Mouse (Mus musculus) liver, embryonic 11.5 days (tissue): Measurements from ENCODE around the gene Lancl3. TPM values are rescaled to one million over a fixed set of nuclear protein-coding genes. Genes with fewer than 3 reads are reported as not detected.
A peak's percentile ranks its signal among the peaks of the same experiment; 100 is the strongest.

ENCODE experiments used
- ATAC-seq: fragments of 200-750 bp; cut with Nextera tagmentation; replicated peaks from 2 replicates; pipeline ENCODE4 v1.8.0; 2017; ENCODE audit warnings: moderate number of reproducible peaks, mild to moderate bottlenecking, moderate TSS enrichment, moderate library complexity; ENCODE audit not compliant: low FRiP score
- DNase-seq: peaks from one replicate; pipeline ENCODE4 v3.0.0-alpha.2; 2017; ENCODE audit warnings: low spot score
- H3K27ac ChIP-seq: fragments of 300-500 bp; sonication (generic); 2 replicates; pipeline ENCODE4 v1.5.1; 2014; ENCODE audit warnings: mild to moderate bottlenecking, low read depth, low read length, control low read depth
- H3K27me3 ChIP-seq: fragments of 300-500 bp; sonication (generic); replicated peaks from 2 replicates; pipeline ENCODE4 v1.6.1; 2014; ENCODE audit warnings: low read length, mixed read lengths; ENCODE audit not compliant: control insufficient read depth, insufficient read depth
- H3K36me3 ChIP-seq: fragments of 300-500 bp; sonication (generic); 2 replicates; pipeline ENCODE4 v1.6.1; 2014; ENCODE audit warnings: mild to moderate bottlenecking, low read length, moderate library complexity, mixed read lengths; ENCODE audit not compliant: control insufficient read depth, insufficient read depth
- H3K4me1 ChIP-seq: fragments of 300-500 bp; sonication (generic); replicated peaks from 2 replicates; pipeline ENCODE4 v1.6.1; 2014; ENCODE audit warnings: low read length, mixed read lengths; ENCODE audit not compliant: control insufficient read depth, insufficient read depth
- H3K4me2 ChIP-seq: fragments of 300-500 bp; sonication (generic); 2 replicates; pipeline ENCODE4 v1.6.1; 2014; ENCODE audit warnings: mild to moderate bottlenecking, control low read depth, moderate library complexity
- H3K4me3 ChIP-seq: fragments of 300-500 bp; sonication (generic); 2 replicates; pipeline ENCODE4 v1.5.1; 2014; ENCODE audit warnings: low read depth, low read length, control low read depth
- H3K9ac ChIP-seq: fragments of 300-500 bp; sonication (generic); 2 replicates; pipeline ENCODE4 v1.6.1; 2014; ENCODE audit warnings: low read depth, low read length, control low read depth
- H3K9me3 ChIP-seq: fragments of 300-500 bp; sonication (generic); 2 replicates; pipeline ENCODE4 v1.6.1; 2016; ENCODE audit warnings: low read length, inconsistent platforms, mixed read lengths; ENCODE audit not compliant: control insufficient read depth
- WGBS: fragments of 180-500 bp; shearing (Covaris S2); extraction: QIAGEN DNeasy Blood & Tissue Kit; methylation state at CpG from one replicate; pipeline ENCODE4 v1.1.7; 2014; 5-methylcytosine and 5-hydroxymethylcytosine counted together
- polyA plus RNA-seq: library from polyadenylated mRNA; unstranded; fragments of >200 nt; fragmentation: Nextera tagmentation; extraction: Ambion mirVana; gene quantifications from 2 replicates; pipeline ENCODE4 v1.2.1, GENCODE M21; 2014

The Lancl3 gene
- polyA plus RNA-seq, 1 experiment from 2014 or later: 0.27 TPM

- no peak overlapping the region for H3K4me2 ChIP-seq
- WGBS: 68% methylated on average over 10 of the region's 10 CpGs
- H3K9ac ChIP-seq: no peak overlapping the region
- ATAC-seq (no peak), DNase-seq (no peak)
- no peaks in the 10 kb centered on the region for H3K9me3 ChIP-seq
- H3K4me3 ChIP-seq: no peak overlapping the region
- no peaks in the 10 kb centered on the region for H3K27me3 ChIP-seq
- no peaks in the 10 kb centered on the region for H3K36me3 ChIP-seq
- H3K27ac ChIP-seq: no peak overlapping the region
- 0 out of 2 replicates have a peak, but pooled peaks cover 2% of the 10 kb centered on the region for H3K4me1 ChIP-seq
Measured at GRCm38 (mm10) chrX:9253990-9254389, 54.3 kb downstream of the Lancl3 start.

DNA sequence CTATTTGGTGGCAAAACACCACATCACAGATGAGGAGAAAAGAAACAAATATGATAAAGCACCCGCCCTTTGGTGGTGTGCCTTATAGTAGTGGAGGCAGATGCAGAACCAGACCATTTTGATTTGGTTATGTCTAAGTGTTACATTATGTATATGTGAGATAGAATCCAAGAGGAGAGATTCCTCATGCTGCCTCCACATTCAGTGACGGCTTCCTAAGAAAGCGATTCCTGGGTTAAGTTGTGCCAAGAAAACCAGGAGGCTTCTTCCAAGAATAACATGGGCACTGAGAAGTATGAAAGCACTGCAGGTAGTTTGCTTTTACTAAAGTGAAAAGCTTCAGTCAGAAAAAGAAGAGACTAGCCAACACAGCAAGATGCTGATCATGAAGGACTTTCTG, 55.2 kb downstream of the Lancl3 start:
- no peaks in the 10 kb centered on the region for H3K27me3 ChIP-seq
- no peak overlapping the region for H3K9ac ChIP-seq
- DNase-seq: no peak
- ATAC-seq: no peak
- peak overlapping the region; percentile 29; the same call in 1 of the 2 replicates for H3K4me2 ChIP-seq
- no peaks in the 10 kb centered on the region for H3K36me3 ChIP-seq
- H3K9me3 ChIP-seq: no peaks in the 10 kb centered on the region
- 87% methylated on average over 3 of the region's 3 CpGs for WGBS
- H3K4me1 ChIP-seq: no peaks in the 10 kb centered on the region
- H3K27ac ChIP-seq: no peak overlapping the region
- H3K4me3 ChIP-seq: no peak overlapping the region

- WGBS: 59% methylated on average over 5 of the region's 5 CpGs
- no peaks in the 10 kb centered on the region for H3K27me3 ChIP-seq
- DNase-seq: no peak
- H3K4me2 ChIP-seq: no peak within 1 kb of the TSS; the same call in 1 of the 2 replicates
- no peaks in the 10 kb centered on the region for H3K4me1 ChIP-seq
- H3K36me3 ChIP-seq: no peaks in the 10 kb centered on the region
- ATAC-seq: peak; percentile 87
- no peak within 1 kb of the TSS for H3K9ac ChIP-seq
- H3K27ac ChIP-seq: peak within 1 kb of the TSS; percentile 48
- H3K4me3 ChIP-seq: no peak within 1 kb of the TSS; the same call in 1 of the 2 replicates
- H3K9me3 ChIP-seq: no peaks in the 10 kb centered on the region
Measured at GRCm38 (mm10) chrX:9256766-9257165, 57.1 kb downstream of the Lancl3 start, which contains the start of gene Gm14862. Gene Gm14862 (minus strand): TSS chrX:9256899.

- Histone ChIP-seq H3K4me2 (no peak overlapping the region), H3K4me3 (no peak overlapping the region), H3K27ac (no peak overlapping the region), H3K27me3 (no peaks in the 10 kb centered on the region), H3K9ac (no peak overlapping the region), H3K9me3 (no peaks in the 10 kb centered on the region), H3K36me3 (no peaks in the 10 kb centered on the region), H3K4me1 (no peaks in the 10 kb centered on the region)
- ATAC-seq: no peak
- WGBS: 71% methylated on average over 7 of the region's 7 CpGs
- no peak for DNase-seq
Measured at GRCm38 (mm10) chrX:9257831-9258230, 58.1 kb downstream of the Lancl3 start.

DNA sequence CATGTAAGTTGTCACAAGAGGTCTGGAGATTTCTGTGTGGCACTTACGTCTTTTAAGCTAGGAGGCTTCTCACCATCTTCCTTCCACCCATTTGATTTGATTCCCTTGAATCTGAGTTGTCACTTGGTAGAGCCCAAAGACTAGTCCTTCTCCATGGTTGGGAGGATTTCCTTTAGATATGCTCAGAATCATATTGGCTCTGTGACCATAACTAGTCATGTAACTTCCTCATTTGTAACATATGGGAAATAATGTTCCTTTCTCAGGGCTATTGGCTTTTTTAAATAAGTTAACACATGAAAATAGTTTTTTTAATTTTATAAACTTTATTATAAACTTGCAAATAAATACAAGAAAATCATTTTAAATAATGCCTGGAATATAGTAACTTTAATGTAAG, 59.6 kb downstream of the Lancl3 start:
- Histone ChIP-seq H3K4me2 (no peak overlapping the region), H3K36me3 (no peaks in the 10 kb centered on the region), H3K9me3 (no peaks in the 10 kb centered on the region), H3K27ac (no peak overlapping the region), H3K4me1 (no peaks in the 10 kb centered on the region), H3K27me3 (no peaks in the 10 kb centered on the region), H3K4me3 (no peak overlapping the region), H3K9ac (no peak overlapping the region)
- ATAC-seq (no peak), DNase-seq (no peak)
- WGBS: 83% methylated on average over 1 of the region's 1 CpGs

DNA sequence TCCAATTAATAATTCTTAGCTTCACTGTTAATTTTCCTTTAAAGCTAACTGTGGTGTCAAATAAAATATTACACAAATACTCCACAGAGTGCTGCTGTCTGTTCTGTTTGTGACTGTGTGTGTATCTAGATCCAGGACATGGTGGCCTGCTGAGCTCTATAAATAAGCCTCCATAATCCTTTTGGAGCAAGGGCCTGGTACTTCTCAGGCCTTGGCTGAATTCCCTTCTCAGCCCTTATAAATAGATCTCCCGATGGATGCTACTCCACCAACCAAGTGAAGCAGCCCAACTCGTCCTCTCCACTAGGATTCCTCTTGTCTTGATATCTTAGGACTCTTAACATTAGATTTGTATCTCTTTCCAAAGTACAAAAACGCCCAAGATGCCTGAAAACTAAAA, 71.4 kb downstream of the Lancl3 start:
- DNase-seq (no peak), ATAC-seq (no peak)
- Histone ChIP-seq H3K4me1 (no peaks in the 10 kb centered on the region), H3K4me2 (no peak overlapping the region), H3K9me3 (no peaks in the 10 kb centered on the region), H3K27me3 (peaks cover 8% of the 10 kb centered on the region), H3K4me3 (no peak overlapping the region), H3K36me3 (no peaks in the 10 kb centered on the region), H3K9ac (no peak overlapping the region), H3K27ac (no peak overlapping the region)
- 66% methylated on average over 3 of the region's 3 CpGs for WGBS

GRCm38 (mm10) chrX:9271947-9272459, 72.3 kb downstream of the Lancl3 start:
- Histone ChIP-seq H3K27ac (peak overlapping the region; percentile 75; the same call in 1 of the 2 replicates), H3K9ac (peak overlapping the region; percentile 83), H3K27me3 (peaks cover 8% of the 10 kb centered on the region), H3K36me3 (no peaks in the 10 kb centered on the region), H3K4me3 (peak overlapping the region; percentile 64), H3K4me2 (peak overlapping the region; percentile 60), H3K4me1 (no peaks in the 10 kb centered on the region), H3K9me3 (no peaks in the 10 kb centered on the region)
- no peak; the same call in 1 of the 2 replicates for ATAC-seq
- no peak for DNase-seq
- 21% methylated on average over 8 of the region's 8 CpGs for WGBS

GRCm38 (mm10) chrX:9272460-9273361, 73.0 kb downstream of the Lancl3 start, which contains the start of gene Xk:
Gene Xk (plus strand): TSS chrX:9272756.
- H3K27me3 ChIP-seq: peaks cover 8% of the 10 kb centered on the region
- H3K9me3 ChIP-seq: no peaks in the 10 kb centered on the region
- ATAC-seq: peak; percentile 92
- H3K4me2 ChIP-seq: peak within 1 kb of the TSS; percentile 60
- H3K27ac ChIP-seq: peak within 1 kb of the TSS; percentile 75
- DNase-seq: peak; percentile 71
- H3K9ac ChIP-seq: peak within 1 kb of the TSS; percentile 83
- H3K4me3 ChIP-seq: peak within 1 kb of the TSS; percentile 64
- 8% methylated on average over 67 of the region's 94 CpGs for WGBS
- no peaks in the 10 kb centered on the region for H3K36me3 ChIP-seq
- H3K4me1 ChIP-seq: no peaks in the 10 kb centered on the region
